Mouse (Mus musculus) macrophage (primary cell): ENCODE measurements at regions not wholly inside any gene's neighbourhood (a gene's known extent, or its start where the extent isn't known, plus 50 kb on each side); places are given as distances from the start of the nearest gene placed in this dataset.
A peak's percentile ranks its signal among the peaks of the same experiment; 100 is the strongest.

ENCODE experiments used
- H3K27ac ChIP-seq: fragments of 350-480 bp; formaldehyde crosslinking; 2 replicates; pipeline ENCODE4 v1.9.0; 2021
- H3K36me3 ChIP-seq: fragments of 350-480 bp; formaldehyde crosslinking; 2 replicates; pipeline ENCODE4 v1.9.0; 2021; ENCODE audit errors: inconsistent target
- H3K4me3 ChIP-seq: fragments of 350-480 bp; formaldehyde crosslinking; 2 replicates; pipeline ENCODE4 v1.9.0; 2021; ENCODE audit errors: inconsistent target
- H3K79me2 ChIP-seq: fragments of 350-480 bp; formaldehyde crosslinking; 2 replicates; pipeline ENCODE4 v1.9.0; 2021; ENCODE audit errors: inconsistent target
- WGBS: methylation state at CpG from one replicate; pipeline ENCODE4 v1.1.7; 2026; ENCODE audit warnings: inconsistent platforms; ENCODE audit not compliant: missing documents; 5-methylcytosine and 5-hydroxymethylcytosine counted together

- H3K36me3 ChIP-seq: no peaks in the 10 kb centered on the region
- WGBS: 94% methylated on average over 12 of the region's 12 CpGs
- H3K4me3 ChIP-seq: no peak overlapping the region
- no peaks in the 10 kb centered on the region for H3K79me2 ChIP-seq
- H3K27ac ChIP-seq: no peak overlapping the region
Measured at GRCm38 (mm10) chr10:19208101-19208722, 148.1 kb upstream of the Olig3 start.

GRCm38 (mm10) chr10:19207505-19207904 is 148.8 kb upstream of the Olig3 start:
- Histone ChIP-seq H3K79me2 (no peaks in the 10 kb centered on the region), H3K27ac (no peak overlapping the region), H3K4me3 (no peak overlapping the region), H3K36me3 (no peaks in the 10 kb centered on the region)
- 91% methylated on average over 2 of the region's 2 CpGs for WGBS

GRCm38 (mm10) chr10:19200311-19200710 is 156.0 kb upstream of the Olig3 start:
- H3K36me3 ChIP-seq: no peaks in the 10 kb centered on the region
- no peak overlapping the region for H3K27ac ChIP-seq
- H3K4me3 ChIP-seq: no peak overlapping the region
- WGBS: 100% methylated on average over 2 of the region's 2 CpGs
- H3K79me2 ChIP-seq: no peaks in the 10 kb centered on the region

GRCm38 (mm10) chr10:19195676-19196075 is 160.7 kb upstream of the Olig3 start:
- Histone ChIP-seq H3K4me3 (no peak overlapping the region), H3K79me2 (no peaks in the 10 kb centered on the region), H3K36me3 (no peaks in the 10 kb centered on the region), H3K27ac (no peak overlapping the region)
- WGBS: 47% methylated on average over 7 of the region's 7 CpGs

GRCm38 (mm10) chr10:19194646-19195045 is 161.7 kb upstream of the Olig3 start:
- no CpG with 5 or more reads among the region's 3 CpGs for WGBS
- Histone ChIP-seq H3K4me3 (no peak overlapping the region), H3K36me3 (no peaks in the 10 kb centered on the region), H3K79me2 (no peaks in the 10 kb centered on the region), H3K27ac (no peak overlapping the region)

GRCm38 (mm10) chr10:19192971-19193758 is 163.2 kb upstream of the Olig3 start:
- no peak overlapping the region for H3K4me3 ChIP-seq
- H3K36me3 ChIP-seq: no peaks in the 10 kb centered on the region
- no peak overlapping the region for H3K27ac ChIP-seq
- WGBS: 89% methylated on average over 5 of the region's 5 CpGs
- no peaks in the 10 kb centered on the region for H3K79me2 ChIP-seq

GRCm38 (mm10) chr10:19192221-19192620 is 164.1 kb upstream of the Olig3 start:
- Histone ChIP-seq H3K27ac (no peak overlapping the region), H3K4me3 (no peak overlapping the region), H3K36me3 (no peaks in the 10 kb centered on the region), H3K79me2 (no peaks in the 10 kb centered on the region)
- WGBS: 78% methylated on average over 1 of the region's 1 CpGs

GRCm38 (mm10) chr10:19188082-19188742 is 168.1 kb upstream of the Olig3 start:
- Histone ChIP-seq H3K79me2 (no peaks in the 10 kb centered on the region), H3K4me3 (no peak overlapping the region), H3K36me3 (no peaks in the 10 kb centered on the region), H3K27ac (no peak overlapping the region)
- 60% methylated on average over 13 of the region's 13 CpGs for WGBS

- H3K36me3 ChIP-seq: no peaks in the 10 kb centered on the region
- H3K27ac ChIP-seq: no peak overlapping the region
- WGBS: 80% methylated on average over 4 of the region's 4 CpGs
- no peaks in the 10 kb centered on the region for H3K79me2 ChIP-seq
- no peak overlapping the region for H3K4me3 ChIP-seq
Measured at GRCm38 (mm10) chr10:19187716-19188081, 168.6 kb upstream of the Olig3 start.

GRCm38 (mm10) chr10:19187084-19187615 is 169.2 kb upstream of the Olig3 start:
- no peaks in the 10 kb centered on the region for H3K79me2 ChIP-seq
- no peak overlapping the region for H3K27ac ChIP-seq
- no peak overlapping the region for H3K4me3 ChIP-seq
- H3K36me3 ChIP-seq: no peaks in the 10 kb centered on the region
- 57% methylated on average over 2 of the region's 2 CpGs for WGBS

GRCm38 (mm10) chr10:19185790-19186581 is 170.3 kb upstream of the Olig3 start:
- H3K4me3 ChIP-seq: peak overlapping the region; percentile 26
- H3K36me3 ChIP-seq: no peaks in the 10 kb centered on the region
- H3K27ac ChIP-seq: peak overlapping the region; percentile 39
- no peaks in the 10 kb centered on the region for H3K79me2 ChIP-seq
- WGBS: 3% methylated on average over 18 of the region's 18 CpGs

GRCm38 (mm10) chr10:19184886-19185285 is 169.4 kb upstream of the Tnfaip3 start:
- 88% methylated on average over 7 of the region's 7 CpGs for WGBS
- no peaks in the 10 kb centered on the region for H3K79me2 ChIP-seq
- H3K27ac ChIP-seq: no peak overlapping the region
- no peak overlapping the region for H3K4me3 ChIP-seq
- H3K36me3 ChIP-seq: no peaks in the 10 kb centered on the region

GRCm38 (mm10) chr10:19177895-19178294 is 162.4 kb upstream of the Tnfaip3 start:
- Histone ChIP-seq H3K79me2 (no peaks in the 10 kb centered on the region), H3K36me3 (no peaks in the 10 kb centered on the region), H3K27ac (no peak overlapping the region), H3K4me3 (no peak overlapping the region)
- 87% methylated on average over 5 of the region's 5 CpGs for WGBS

GRCm38 (mm10) chr10:19177414-19177813 is 162.0 kb upstream of the Tnfaip3 start:
- Histone ChIP-seq H3K36me3 (no peaks in the 10 kb centered on the region), H3K4me3 (no peak overlapping the region), H3K79me2 (no peaks in the 10 kb centered on the region), H3K27ac (no peak overlapping the region)
- WGBS: 89% methylated on average over 2 of the region's 2 CpGs
